Mouse (Mus musculus) lung, embryonic 16.5 days (tissue): ENCODE results near the gene Fgfr2. TPM values are rescaled to one million over a fixed set of nuclear protein-coding genes. Genes with fewer than 3 reads are reported as not detected.

Experiments
- ATAC-seq: fragments of 200-750 bp; cut with Nextera tagmentation; 2 replicates; pipeline ENCODE4 v1.8.0; 2017; ENCODE audit warnings: low read depth, mild to moderate bottlenecking, moderate library complexity
- H3K27ac ChIP-seq: fragments of 300-500 bp; sonication (generic); 2 replicates; pipeline ENCODE4 v1.5.1; 2014; ENCODE audit warnings: mild to moderate bottlenecking, control low read depth, low read length
- H3K27me3 ChIP-seq: fragments of 300-500 bp; sonication (generic); 2 replicates; pipeline ENCODE4 v1.6.1; 2014; ENCODE audit warnings: low read depth, low read length, mixed read lengths; ENCODE audit not compliant: control insufficient read depth, insufficient read depth
- H3K36me3 ChIP-seq: fragments of 300-500 bp; sonication (generic); 2 replicates; pipeline ENCODE4 v1.6.1; 2014; ENCODE audit warnings: low read length; ENCODE audit not compliant: control insufficient read depth, insufficient read depth
- H3K4me1 ChIP-seq: fragments of 300-500 bp; sonication (generic); replicated peaks from 2 replicates; pipeline ENCODE4 v1.6.1; 2014; ENCODE audit warnings: low read length, mixed read lengths; ENCODE audit not compliant: control insufficient read depth, insufficient read depth
- H3K4me2 ChIP-seq: fragments of 300-500 bp; sonication (generic); 2 replicates; pipeline ENCODE4 v1.6.1; 2014; ENCODE audit warnings: low read depth, low read length, control low read depth
- H3K4me3 ChIP-seq: fragments of 300-500 bp; sonication (generic); 2 replicates; pipeline ENCODE4 v1.5.1; 2014; ENCODE audit warnings: mild to moderate bottlenecking, low read length, control low read depth
- H3K9ac ChIP-seq: fragments of 300-500 bp; sonication (generic); 2 replicates; pipeline ENCODE4 v1.6.1; 2014; ENCODE audit warnings: low read length, control low read depth
- H3K9me3 ChIP-seq: fragments of 300-500 bp; sonication (generic); 2 replicates; pipeline ENCODE4 v1.6.1; 2016; ENCODE audit warnings: low read length; ENCODE audit not compliant: control insufficient read depth
- WGBS: fragments of 180-500 bp; shearing (Covaris S2); extraction: QIAGEN DNeasy Blood & Tissue Kit; methylation state at CpG from one replicate; pipeline ENCODE4 v1.1.7; 2014; 5-methylcytosine and 5-hydroxymethylcytosine counted together
- polyA plus RNA-seq: library from polyadenylated mRNA; unstranded; fragments of >200 nt; fragmentation: Nextera tagmentation; extraction: Ambion mirVana; gene quantifications from 2 replicates; pipeline ENCODE4 v1.2.1, GENCODE M21; 2015

Fgfr2 gene
- polyA plus RNA-seq, 1 experiment from 2014 or later: 175 TPM

DNA sequence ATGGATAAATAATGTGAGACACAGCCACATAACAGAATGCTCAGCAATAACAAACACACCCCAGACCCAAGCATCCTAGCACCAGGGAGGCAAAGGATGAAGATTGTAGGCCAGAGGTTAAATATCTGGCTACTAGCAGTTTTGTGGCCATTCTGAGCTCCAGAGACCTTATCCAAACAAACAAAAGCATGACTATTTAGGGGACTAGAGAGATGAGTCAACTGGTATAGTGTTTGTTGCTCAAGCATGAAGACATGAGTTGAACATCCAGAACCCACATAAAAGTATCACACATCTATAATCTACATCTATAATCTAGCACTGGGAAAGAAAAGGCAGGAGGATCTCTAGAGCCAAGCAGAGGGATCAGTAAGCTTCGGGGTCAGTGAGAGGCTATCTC lies 280.7 kb downstream of the Fgfr2 start:
- H3K9ac ChIP-seq: no peak overlapping the region
- H3K27ac ChIP-seq: no peak overlapping the region
- no peaks in the 10 kb centered on the region for H3K9me3 ChIP-seq
- H3K4me3 ChIP-seq: no peak overlapping the region
- ATAC-seq: no peak
- no peaks in the 10 kb centered on the region for H3K4me1 ChIP-seq
- no peak overlapping the region for H3K4me2 ChIP-seq
- 88% methylated on average over 1 of the region's 1 CpGs for WGBS
- no peaks in the 10 kb centered on the region for H3K27me3 ChIP-seq
- peaks cover 8% of the 10 kb centered on the region; the same call in 1 of the 2 replicates for H3K36me3 ChIP-seq

DNA sequence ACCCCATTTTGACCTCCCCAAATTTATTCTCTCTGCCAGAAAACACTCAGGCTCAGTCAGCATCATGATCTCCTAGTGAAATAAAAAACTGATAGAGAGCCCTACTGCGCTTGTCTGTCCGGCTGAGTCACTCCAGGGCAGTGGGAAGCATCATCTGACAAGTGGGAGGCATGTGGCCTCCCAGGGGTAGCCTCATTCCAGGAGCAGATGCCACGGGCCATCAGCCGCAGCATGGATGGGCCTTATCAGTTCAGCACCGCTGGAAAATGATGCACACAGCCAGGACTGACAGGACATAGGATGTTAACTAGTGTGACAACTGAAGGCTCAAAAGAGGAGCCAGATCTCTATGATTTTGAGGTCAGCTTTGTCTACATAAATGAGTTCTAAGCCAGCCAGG lies 281.9 kb downstream of the Fgfr2 start:
- Histone ChIP-seq H3K36me3 (peaks cover 6% of the 10 kb centered on the region; the same call in 1 of the 2 replicates), H3K9me3 (no peaks in the 10 kb centered on the region), H3K4me1 (no peaks in the 10 kb centered on the region), H3K27me3 (no peaks in the 10 kb centered on the region), H3K4me3 (no peak overlapping the region), H3K27ac (no peak overlapping the region), H3K9ac (no peak overlapping the region), H3K4me2 (no peak overlapping the region)
- ATAC-seq: no peak
- 62% methylated on average over 5 of the region's 5 CpGs for WGBS

DNA sequence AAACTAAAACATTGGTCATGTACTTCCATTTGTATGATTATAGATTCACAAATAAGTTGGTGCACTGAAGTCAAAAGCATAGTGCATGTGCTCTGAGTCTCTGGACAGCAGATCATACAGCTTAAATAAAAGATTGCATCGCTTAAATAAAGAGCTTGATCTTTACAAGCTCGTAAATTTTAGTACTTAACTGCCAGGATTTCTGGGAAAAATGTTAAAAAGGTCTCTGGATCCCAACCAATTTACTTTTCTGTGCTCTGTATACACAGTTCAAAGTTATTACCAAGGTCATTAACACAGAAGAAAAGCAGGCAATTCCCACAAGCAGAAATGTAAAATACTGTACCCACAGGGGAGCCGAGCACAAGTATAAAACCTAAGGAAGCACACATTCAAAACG lies 292.2 kb downstream of the Fgfr2 start:
- H3K27me3 ChIP-seq: no peaks in the 10 kb centered on the region
- no peak overlapping the region for H3K4me3 ChIP-seq
- no peak overlapping the region for H3K9ac ChIP-seq
- peaks cover 15% of the 10 kb centered on the region for H3K36me3 ChIP-seq
- H3K4me1 ChIP-seq: no peaks in the 10 kb centered on the region
- no peak overlapping the region for H3K27ac ChIP-seq
- no peak overlapping the region for H3K4me2 ChIP-seq
- no peaks in the 10 kb centered on the region for H3K9me3 ChIP-seq
- ATAC-seq: no peak
- 84% methylated on average over 4 of the region's 4 CpGs for WGBS

DNA sequence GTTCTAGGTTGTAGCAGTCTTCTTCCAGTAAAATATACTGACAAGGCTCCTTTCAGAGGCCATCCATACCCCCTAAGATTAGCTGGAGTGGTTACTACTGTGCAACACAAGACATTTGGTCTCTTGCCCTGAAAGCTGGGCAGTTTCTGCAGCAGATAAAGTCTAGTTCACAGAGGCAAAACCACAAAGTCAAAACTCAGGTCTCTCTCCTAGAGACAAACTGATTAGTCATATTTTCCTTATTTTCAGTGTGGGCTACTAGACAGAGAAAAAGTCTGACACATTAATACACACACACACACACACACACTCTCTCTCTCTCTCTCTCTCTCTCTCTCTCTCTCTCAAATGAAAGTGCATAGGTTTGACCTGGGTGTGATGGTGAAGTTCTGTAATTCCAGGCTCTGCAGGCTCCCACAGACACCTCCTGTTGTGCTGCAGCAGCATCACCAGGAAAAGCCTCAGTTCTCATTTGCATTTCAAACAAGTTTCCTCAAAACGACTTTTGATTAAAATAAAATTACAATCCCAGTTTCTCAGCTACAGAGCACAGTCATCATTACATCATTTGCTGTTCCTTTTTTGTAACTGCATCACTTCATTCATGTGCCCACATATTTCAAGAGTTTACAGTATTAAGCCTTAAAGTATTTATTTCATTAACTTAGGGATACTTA lies 298.7 kb downstream of the Fgfr2 start:
- no peak for ATAC-seq
- Histone ChIP-seq H3K27ac (no peak overlapping the region), H3K4me2 (no peak overlapping the region), H3K4me1 (no peaks in the 10 kb centered on the region), H3K9ac (no peak overlapping the region), H3K36me3 (peaks cover 7% of the 10 kb centered on the region), H3K4me3 (no peak overlapping the region), H3K9me3 (no peaks in the 10 kb centered on the region), H3K27me3 (no peaks in the 10 kb centered on the region)
- 21% methylated on average over 1 of the region's 1 CpGs for WGBS

DNA sequence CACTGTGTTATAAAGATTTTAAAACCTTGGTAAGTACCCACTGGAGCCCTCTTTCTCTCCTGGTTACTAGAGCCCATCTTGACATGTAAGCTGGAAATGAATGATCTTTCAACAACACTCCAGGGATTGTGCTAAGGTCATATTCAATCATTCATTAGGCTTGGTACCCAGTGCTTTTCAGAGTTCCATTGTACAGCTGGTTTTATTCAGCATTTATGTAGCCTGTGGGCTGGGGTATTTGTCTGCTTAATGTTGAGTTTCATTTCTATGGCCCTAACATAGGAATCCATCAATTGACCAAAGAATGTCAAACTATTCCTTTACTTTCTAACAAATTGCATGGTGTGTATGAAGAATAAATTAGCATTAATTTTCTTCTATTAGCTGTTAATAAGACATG lies 299.3 kb downstream of the Fgfr2 start:
- H3K27ac ChIP-seq: no peak overlapping the region
- H3K9me3 ChIP-seq: no peaks in the 10 kb centered on the region
- ATAC-seq: no peak
- H3K4me3 ChIP-seq: no peak overlapping the region
- H3K36me3 ChIP-seq: peaks cover 7% of the 10 kb centered on the region
- H3K4me2 ChIP-seq: no peak overlapping the region
- H3K27me3 ChIP-seq: no peaks in the 10 kb centered on the region
- no peaks in the 10 kb centered on the region for H3K4me1 ChIP-seq
- no peak overlapping the region for H3K9ac ChIP-seq

DNA sequence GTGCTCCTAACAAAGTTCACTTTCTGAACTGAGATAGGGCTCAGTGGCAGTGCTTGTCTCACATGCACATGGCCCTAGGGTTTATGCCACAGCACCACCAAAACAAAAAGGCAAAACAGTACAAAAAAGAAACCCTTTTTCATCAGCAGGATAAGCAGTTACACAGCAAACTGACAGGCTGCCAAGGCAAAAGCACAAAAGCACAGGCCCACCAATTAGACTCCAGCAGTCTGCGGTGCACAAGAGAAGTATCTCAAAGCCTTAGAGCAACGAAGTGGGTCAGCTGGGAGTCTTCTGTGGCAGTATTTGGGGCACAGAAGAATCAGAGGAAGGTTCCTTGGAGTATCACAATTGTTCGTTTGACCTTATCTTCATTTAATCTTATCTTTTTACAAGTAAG lies 302.5 kb downstream of the Fgfr2 start:
- no peaks in the 10 kb centered on the region for H3K4me1 ChIP-seq
- no peak overlapping the region for H3K9ac ChIP-seq
- 75% methylated on average over 3 of the region's 3 CpGs for WGBS
- no peak overlapping the region for H3K27ac ChIP-seq
- no peaks in the 10 kb centered on the region for H3K9me3 ChIP-seq
- no peak overlapping the region for H3K4me2 ChIP-seq
- H3K4me3 ChIP-seq: no peak overlapping the region
- H3K27me3 ChIP-seq: no peaks in the 10 kb centered on the region
- ATAC-seq: no peak
- peaks cover 4% of the 10 kb centered on the region for H3K36me3 ChIP-seq

DNA sequence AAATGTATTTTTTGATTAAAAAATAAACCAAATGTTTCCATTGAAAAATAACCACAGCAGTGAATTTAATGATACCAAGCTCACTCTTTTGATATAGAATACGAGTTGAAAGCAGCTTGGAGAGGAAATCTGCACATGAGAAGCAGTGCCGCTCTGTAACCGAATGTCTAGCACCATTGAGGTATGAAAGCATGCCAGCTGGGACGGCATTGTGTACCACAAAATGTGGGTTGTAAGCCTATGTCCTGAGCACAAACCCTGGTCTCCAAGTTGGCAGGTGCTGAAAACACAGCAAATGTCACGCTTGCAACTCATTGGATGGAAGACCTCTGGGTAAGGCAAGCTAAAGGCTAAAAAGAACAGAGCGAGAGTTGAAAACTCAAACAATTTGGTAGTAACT lies 306.1 kb downstream of the Fgfr2 start:
- Histone ChIP-seq H3K27me3 (no peaks in the 10 kb centered on the region), H3K9me3 (no peaks in the 10 kb centered on the region), H3K9ac (no peak overlapping the region), H3K36me3 (no peaks in the 10 kb centered on the region), H3K4me1 (peaks cover 9% of the 10 kb centered on the region), H3K27ac (no peak overlapping the region), H3K4me2 (no peak overlapping the region), H3K4me3 (no peak overlapping the region)
- 95% methylated on average over 6 of the region's 6 CpGs for WGBS
- no peak for ATAC-seq

DNA sequence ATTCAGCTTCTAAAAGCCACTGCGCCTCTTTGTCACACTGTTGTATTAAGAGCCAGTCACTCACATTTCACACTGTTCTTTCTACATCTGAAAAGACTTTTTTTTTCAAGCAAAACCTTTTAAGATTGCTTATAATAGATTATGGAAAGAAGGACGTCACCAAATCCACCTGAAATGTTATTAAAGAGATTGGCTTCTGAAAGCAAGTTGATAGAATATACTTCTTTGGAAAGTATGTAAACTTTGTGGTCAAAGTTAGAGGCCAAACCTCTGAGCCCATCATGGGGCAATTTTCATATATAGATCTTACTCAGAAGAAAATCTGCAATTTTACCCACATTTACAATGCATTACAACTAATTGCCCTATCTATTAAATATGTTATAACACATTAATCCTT lies 306.6 kb downstream of the Fgfr2 start:
- no peak overlapping the region for H3K4me2 ChIP-seq
- no peak overlapping the region for H3K27ac ChIP-seq
- 81% methylated on average over 2 of the region's 2 CpGs for WGBS
- no peaks in the 10 kb centered on the region for H3K9me3 ChIP-seq
- peaks cover 9% of the 10 kb centered on the region for H3K4me1 ChIP-seq
- no peak overlapping the region for H3K9ac ChIP-seq
- H3K4me3 ChIP-seq: no peak overlapping the region
- H3K27me3 ChIP-seq: no peaks in the 10 kb centered on the region
- H3K36me3 ChIP-seq: no peaks in the 10 kb centered on the region
- ATAC-seq: no peak

DNA sequence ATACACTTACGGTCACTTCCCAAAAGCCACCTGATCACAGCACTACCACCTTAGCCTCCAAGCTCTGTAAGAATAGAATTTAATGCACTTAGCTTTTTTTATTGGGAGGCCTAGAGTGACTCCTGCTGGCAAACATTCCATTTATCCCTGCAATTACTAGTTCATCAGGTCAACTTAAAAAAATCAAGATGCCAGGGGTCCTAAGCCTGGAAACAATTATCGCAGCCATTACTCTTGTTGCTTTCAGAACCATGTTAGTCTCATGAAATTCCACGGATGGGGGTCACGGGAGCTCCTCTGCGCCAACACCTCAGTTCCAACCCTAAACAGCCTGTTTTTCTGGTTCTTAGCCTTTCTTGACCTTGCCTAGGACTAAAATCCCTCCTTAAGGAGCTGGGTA lies 308.1 kb downstream of the Fgfr2 start:
- Histone ChIP-seq H3K9me3 (no peaks in the 10 kb centered on the region), H3K27me3 (no peaks in the 10 kb centered on the region), H3K36me3 (no peaks in the 10 kb centered on the region), H3K27ac (no peak overlapping the region), H3K4me2 (no peak overlapping the region), H3K4me1 (peaks cover 22% of the 10 kb centered on the region), H3K4me3 (no peak overlapping the region), H3K9ac (no peak overlapping the region; the same call in 1 of the 2 replicates)
- ATAC-seq: no peak
- WGBS: 62% methylated on average over 5 of the region's 5 CpGs

DNA sequence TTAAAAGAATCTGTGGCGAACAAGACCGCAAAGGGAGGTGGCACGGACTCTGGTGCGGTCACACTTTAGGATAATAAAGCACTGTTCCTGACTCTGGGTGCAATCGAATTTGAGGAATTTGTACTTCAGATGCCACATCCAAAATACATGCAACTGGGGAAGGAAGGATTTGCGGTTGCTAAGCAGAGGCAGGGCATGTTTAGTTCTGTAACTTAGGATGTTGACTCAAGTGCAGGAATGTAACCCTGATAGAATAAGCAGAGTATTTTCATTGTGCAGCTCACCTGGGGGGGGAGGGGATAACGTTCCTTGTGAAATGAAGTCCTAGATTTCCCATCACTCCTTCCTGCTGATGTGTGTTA lies 309.1 kb downstream of the Fgfr2 start:
- H3K4me2 ChIP-seq: peak overlapping the region; percentile 79
- no peaks in the 10 kb centered on the region for H3K9me3 ChIP-seq
- H3K36me3 ChIP-seq: no peaks in the 10 kb centered on the region
- peak overlapping the region; percentile 94 for H3K9ac ChIP-seq
- peak overlapping the region; percentile 80 for H3K4me3 ChIP-seq
- peaks cover 32% of the 10 kb centered on the region for H3K4me1 ChIP-seq
- WGBS: under 1% methylated on average over 7 of the region's 7 CpGs
- peak overlapping the region; percentile 96 for H3K27ac ChIP-seq
- H3K27me3 ChIP-seq: no peaks in the 10 kb centered on the region
- peak; percentile 19 for ATAC-seq
